Mouse (Mus musculus) lung, postnatal 25 days (tissue): ENCODE data around the gene Cyb5rl.

Experiments used
- DNase-seq: peaks from one replicate; pipeline ENCODE4 v3.0.0; 2022; ENCODE audit warnings: low spot score

Cyb5rl gene

GRCm38 (mm10) chr4:107061560-107061959 lies 5.2 kb upstream of the Cyb5rl start:
- DNase-seq, result no peak

DNA sequence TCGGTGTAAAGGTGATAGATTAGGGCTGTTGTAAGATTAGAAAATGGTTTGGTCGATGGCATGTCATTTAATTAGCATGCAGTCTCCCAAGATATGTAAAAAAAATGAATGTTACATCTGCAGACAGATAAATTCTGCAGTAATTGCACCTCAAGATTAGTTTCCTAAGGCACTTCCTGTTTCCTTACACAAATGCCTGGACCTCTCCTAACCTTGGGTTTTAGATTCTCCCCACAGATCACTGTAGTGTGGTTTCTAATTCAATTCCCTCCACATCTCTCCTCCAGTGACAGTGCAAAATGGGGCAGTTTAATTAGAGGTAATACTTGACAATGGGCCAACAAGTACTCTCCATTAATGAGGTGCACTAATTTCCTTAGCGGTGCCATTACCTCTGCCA lies 3.6 kb upstream of the Cyb5rl start:
- DNase-seq, result no peak

DNA sequence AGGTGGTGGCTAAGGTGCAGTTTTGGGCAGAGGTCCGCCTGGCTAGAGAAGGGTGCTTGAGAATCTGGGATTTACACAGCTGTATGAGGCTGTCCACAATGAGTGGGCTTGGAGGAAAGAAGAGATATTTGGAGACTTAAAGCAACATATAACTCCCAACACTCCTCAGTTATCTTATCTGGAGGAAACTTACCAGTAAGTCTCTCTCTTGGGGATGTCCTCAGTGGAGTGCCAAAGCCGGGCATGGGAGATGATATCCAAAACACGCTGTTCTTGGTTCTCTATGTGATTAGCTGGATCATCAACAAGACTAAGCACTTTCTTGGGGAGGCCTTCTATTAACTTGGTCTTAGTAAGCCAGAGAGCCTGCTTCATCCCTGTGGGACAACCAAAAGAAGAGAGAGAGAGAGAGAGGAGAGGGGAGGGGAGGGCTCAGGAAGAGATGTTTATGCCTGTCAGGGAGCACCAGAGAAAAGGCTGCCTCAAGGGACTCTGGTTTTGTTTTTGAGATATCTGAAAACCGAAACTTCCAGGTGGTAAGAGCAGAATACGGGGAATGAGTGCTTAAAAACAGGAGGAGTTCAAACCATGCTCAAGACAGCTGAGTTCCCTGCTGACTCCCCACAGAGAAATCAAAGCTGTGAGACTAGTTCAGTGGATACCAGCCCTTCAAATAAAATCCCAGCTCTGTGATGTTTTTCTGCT lies 2.2 kb upstream of the Cyb5rl start:
- DNase-seq, result no peak

DNA sequence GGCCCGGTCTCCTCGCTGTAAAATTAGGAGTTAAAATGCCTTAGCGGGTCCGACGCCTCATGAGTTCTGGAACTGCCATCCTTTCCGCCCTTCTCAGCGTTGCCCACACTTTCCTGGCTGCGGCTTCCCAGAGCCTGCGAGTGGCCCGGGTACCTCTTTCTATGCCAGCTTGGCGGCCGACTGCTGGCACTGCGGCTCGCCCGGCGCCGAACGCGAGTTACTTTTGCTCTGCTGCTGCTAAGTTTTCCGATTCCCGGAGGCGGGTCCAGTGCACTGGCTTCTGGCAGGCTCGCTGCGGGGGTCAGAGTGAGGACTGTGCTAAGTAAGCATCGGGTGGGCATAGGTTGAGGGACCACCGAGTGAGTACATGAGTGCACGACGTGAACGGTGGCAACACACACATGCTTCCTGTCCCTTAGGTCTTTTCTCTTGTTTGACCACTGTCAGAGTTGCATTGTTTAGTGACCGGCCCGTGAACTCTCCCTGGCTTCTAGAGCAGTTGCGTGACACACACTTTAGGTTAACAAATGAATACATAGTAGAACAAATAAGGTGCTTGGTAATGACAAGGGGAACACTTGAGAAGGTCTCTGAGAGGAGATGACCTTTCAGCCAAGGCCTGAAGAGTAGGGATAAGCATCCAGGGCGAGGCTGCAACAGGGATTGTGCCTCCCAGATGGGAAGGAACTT lies 508 bp downstream of the Cyb5rl start:
- peak; percentile 8 for DNase-seq

DNA sequence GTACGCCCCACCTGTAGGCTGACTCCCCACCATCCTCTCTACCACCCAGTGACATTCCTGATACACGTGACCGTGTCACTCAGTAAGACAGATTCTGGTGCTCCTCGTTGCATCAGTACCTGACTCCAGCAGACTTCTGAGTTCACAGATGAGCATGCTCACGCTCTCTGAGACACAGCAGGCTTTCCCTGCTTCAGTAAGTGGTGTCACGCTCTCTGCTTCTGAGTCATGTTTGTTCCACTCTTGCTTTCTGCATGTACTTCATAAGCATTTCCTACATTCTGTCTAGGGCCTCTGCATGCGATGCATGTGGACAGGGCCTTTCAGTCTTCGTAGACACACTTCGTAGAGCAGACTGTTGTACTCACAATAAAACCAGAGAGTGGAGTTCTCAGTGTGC lies 5.6 kb downstream of the Cyb5rl start:
- no peak for DNase-seq

GRCm38 (mm10) chr4:107075456-107075855 lies 8.7 kb downstream of the Cyb5rl start:
- DNase-seq, result no peak

- DNase-seq, result no peak
Observed at GRCm38 (mm10) chr4:107078894-107079293, 12.1 kb downstream of the Cyb5rl start.

- no peak for DNase-seq
Observed at GRCm38 (mm10) chr4:107079716-107080115, 12.9 kb downstream of the Cyb5rl start.

DNA sequence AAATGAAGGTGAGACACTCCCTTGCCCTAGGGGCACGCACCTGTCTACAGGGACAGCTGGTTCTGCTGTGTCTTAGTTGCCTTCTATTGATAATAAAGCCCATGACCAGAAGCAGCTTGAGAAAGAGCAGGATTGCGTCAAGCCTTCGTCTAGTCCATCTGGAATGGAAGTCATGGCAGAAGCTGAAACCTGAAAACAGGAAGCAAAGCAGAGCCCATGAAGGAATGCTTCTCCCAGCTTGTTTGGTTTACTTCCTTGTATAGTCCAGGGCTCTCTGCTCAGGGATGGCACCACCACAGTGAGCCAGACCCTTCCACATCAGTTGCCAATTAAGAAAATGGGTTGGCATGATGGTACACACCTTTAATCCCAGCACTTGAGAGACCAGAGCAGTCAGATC lies 15.4 kb downstream of the Cyb5rl start:
- no peak for DNase-seq

GRCm38 (mm10) chr4:107083126-107083525 lies 16.3 kb downstream of the Cyb5rl start:
- DNase-seq, result no peak

- DNase-seq, result no peak
Observed at GRCm38 (mm10) chr4:107084343-107084742, 17.6 kb downstream of the Cyb5rl start.

- no peak for DNase-seq
Observed at GRCm38 (mm10) chr4:107084858-107085257, 18.1 kb downstream of the Cyb5rl start.

GRCm38 (mm10) chr4:107091696-107092095 lies 24.9 kb downstream of the Cyb5rl start:
- no peak for DNase-seq

DNA sequence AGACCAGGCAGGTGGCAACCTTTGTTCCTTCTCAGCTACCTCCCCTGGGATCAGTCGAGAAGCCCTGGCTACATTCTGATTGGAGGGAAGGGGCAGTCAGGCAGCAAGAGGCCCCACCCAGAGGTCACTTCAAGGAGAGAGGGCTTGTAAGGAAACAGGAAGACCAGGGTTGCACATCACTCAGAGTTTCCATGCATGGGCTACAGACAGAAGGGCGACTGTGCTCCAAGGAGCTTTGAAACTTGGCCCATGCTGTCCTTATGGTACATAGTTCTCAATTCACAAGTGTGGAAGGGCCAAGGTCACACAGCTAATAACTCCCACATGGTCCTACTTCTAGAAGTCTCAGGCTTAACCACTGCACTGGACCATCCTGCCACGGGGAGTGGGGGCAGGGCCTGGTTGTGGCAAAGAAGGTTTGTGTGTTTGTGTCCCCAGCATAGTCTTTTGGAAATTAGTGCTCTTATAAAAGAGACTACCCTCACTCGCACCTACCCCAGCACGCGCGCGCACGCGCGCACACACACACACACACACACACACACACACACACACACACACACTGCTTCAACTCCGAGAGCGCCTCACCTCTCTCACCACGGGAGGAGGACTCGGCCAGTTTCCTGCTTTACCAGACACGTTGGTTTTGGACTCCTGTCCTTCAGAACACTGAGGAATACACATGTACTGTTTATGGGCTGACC lies 27.8 kb downstream of the Cyb5rl start:
- no peak for DNase-seq

GRCm38 (mm10) chr4:107096043-107096442 lies 29.3 kb downstream of the Cyb5rl start:
- no peak for DNase-seq

DNA sequence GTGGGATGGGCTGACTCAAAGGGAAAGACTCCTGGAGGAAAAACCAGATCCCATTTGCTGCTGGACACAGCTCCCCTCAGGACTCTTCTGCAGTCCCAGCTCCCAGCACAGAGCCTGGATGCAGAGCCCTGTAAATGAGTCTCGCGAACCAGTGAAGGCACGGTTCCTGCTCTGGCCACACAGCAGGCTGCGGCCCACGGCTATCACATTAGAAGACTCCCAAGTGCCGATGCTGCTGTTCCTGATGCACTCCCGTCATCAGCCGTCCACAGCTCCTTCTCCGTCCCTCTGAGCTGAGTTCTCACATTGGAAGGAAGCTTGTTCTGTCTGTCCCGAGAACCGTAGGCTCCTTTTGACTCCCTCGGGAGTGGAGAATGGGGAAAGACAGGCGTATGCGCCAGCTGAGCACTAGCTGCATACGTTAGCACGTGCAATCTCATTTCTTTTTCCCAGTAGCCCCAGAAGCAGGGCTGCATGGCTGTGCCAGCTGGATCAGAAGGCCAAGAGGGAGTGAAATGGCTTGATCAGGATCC lies 30.1 kb downstream of the Cyb5rl start, which contains the start of gene Cdcp2:
Cdcp2 (plus strand) TSS at position 51 of the 533 bp plus-strand sequence.
- no peak for DNase-seq

GRCm38 (mm10) chr4:107097871-107098270 lies 31.1 kb downstream of the Cyb5rl start:
- no peak for DNase-seq

DNA sequence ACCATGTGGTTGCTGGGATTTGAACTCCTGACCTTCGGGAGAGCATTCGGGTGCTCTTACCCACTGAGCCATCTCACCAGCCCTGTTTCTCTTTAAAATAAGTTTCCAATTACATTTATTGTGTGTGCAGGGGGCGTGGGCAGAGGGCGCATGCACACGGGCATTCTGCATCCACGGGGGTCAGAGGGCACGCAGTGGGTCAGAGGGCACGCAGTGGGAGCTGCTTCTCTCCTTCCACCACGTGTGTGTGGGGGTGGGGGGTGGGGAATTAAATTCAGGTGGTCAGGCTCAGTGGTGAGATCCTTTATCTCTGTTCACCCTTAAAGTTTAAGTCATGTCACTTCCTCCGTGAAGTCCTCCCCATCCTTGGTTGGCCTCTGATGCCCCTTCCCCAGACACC lies 31.6 kb downstream of the Cyb5rl start:
- no peak for DNase-seq

DNA sequence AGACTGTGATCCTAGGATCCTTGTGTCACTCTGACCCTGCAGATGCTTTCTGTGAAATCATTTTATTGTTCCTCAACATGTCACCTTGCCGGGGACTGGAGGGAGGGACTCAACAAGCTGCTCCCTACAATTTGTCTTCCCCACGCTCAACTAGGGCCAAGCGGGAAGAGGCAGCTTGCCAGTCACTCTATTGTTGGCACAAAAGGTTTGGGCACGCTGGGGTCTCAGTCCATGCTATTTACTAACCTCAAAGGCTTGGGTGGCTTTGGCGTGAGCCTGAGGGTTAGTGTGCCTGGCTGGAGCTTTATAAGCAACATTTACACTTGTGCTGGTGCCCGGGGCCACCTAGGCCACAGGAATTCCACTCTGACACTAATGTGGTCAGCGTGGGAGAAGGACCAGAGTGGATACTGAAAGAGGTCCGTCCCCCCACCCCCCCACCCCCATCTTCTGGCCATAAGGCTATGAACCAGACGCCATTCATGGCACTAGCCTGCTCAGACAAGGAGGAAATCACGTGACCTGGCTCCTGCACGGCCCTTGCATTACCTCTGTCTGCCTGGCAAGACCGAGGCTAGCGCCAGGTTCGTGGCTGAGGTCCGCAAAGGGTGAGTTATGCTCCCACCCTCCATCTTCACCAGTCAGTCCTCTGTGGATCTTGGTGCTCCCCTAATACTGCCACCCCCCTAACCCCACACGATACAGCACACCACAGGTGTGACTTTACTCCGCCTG lies 32.2 kb downstream of the Cyb5rl start:
- no peak for DNase-seq

DNA sequence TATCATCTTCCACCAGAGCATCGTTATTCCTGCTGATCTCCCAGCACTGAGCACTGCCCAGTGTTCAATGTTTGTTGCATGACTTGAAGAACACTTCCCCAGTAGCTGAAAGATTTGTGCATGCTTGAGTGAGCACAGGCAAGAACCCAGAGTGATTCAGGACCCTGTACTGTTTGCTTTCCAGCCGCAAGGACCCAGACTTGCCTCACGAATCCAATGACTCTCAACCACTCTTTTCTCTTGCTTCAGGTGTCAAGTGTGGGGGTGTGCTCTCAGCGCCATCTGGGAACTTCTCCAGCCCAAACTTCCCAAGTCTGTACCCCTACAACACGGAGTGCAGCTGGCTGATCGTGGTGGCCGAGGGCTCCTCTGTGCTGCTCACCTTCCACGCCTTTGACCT lies 35.4 kb downstream of the Cyb5rl start:
- no peak for DNase-seq

GRCm38 (mm10) chr4:107106777-107107176 lies 40.0 kb downstream of the Cyb5rl start:
- no peak for DNase-seq

DNA sequence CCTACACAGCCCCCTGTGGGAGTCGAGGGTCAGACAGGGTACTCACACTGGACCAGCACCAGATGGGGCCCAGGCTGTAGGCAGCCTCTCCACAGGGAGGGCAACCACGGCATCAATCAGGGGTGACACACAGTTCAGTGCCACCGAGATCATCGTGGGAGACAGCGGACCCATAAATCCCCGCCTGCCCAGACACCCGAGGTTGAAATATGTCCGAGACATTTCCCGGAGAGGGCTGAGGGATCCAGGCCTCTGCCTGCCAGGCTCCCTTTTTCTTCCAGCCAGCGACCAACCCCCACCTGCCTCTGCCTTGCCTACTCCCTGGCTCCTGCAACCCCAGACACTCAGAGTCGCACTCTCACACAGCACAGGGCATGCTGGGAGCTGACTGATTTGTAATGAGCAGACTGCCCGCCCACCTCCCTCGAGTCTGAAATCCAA lies 41.5 kb downstream of the Cyb5rl start:
- no peak for DNase-seq
